Mouse (Mus musculus) liver, embryonic 14.5 days (tissue): ENCODE measurements around the gene Rasef.

Source experiments
- CTCF ChIP-seq: IDR thresholded peaks from 2 replicates; pipeline ENCODE4 v1.5.1; 2016; ENCODE audit warnings: antibody characterized with exemption, low read depth, control low read depth
- EP300 ChIP-seq: IDR thresholded peaks from 2 replicates; pipeline ENCODE4 v1.6.1; 2016; ENCODE audit warnings: antibody characterized with exemption, low read depth

GRCm38 (mm10) chr4:73772028-73772427, 18.8 kb downstream of the Rasef start:
- TF ChIP-seq CTCF, result no peak
- no peak for TF ChIP-seq EP300
